Mouse (Mus musculus) olfactory bulb, adult 2 months (tissue): Measurements from ENCODE around the gene Vegfb. TPM values are rescaled to one million over a fixed set of nuclear protein-coding genes. Genes with fewer than 3 reads are reported as not detected.

Experiments used
- H3K27ac ChIP-seq: fragments of 200-500 bp; 2 replicates; pipeline ENCODE4 v1.5.1; 2012; ENCODE audit warnings: low read depth, low read length; ENCODE audit not compliant: insufficient read depth
- H3K4me1 ChIP-seq: fragments of 200-500 bp; 2 replicates; pipeline ENCODE4 v1.6.1; 2012; ENCODE audit warnings: low read length; ENCODE audit not compliant: control insufficient read depth, insufficient read depth
- H3K4me3 ChIP-seq: fragments of 200-500 bp; 2 replicates; pipeline ENCODE4 v1.5.1; 2012; ENCODE audit warnings: mild to moderate bottlenecking, low read depth, low read length, moderate library complexity; ENCODE audit not compliant: insufficient read depth
- CTCF ChIP-seq: fragments of 200-500 bp; IDR thresholded peaks from 2 replicates; pipeline ENCODE4 v1.5.1; 2012; ENCODE audit warnings: low read depth, mild to moderate bottlenecking, low read length, moderate library complexity; ENCODE audit not compliant: insufficient read depth
- POLR2A ChIP-seq: fragments of 200-500 bp; IDR thresholded peaks from 2 replicates; pipeline ENCODE4 v1.6.1; 2012; ENCODE audit warnings: mild to moderate bottlenecking, low read depth, low read length, moderate library complexity; ENCODE audit not compliant: insufficient read depth
- WGBS: fragments of 180-500 bp; shearing (Covaris S2); methylation state at CpG from one replicate; pipeline ENCODE4 v1.1.7; 2018; 5-methylcytosine and 5-hydroxymethylcytosine counted together
- polyA plus RNA-seq: library from polyadenylated mRNA; stranded (reverse); fragments of >200 nt; gene quantifications from 2 replicates; pipeline ENCODE4 v1.2.4, GENCODE M21; 2012; ENCODE audit warnings: low replicate concordance; ENCODE audit not compliant: missing spikeins, insufficient read depth, insufficient read length

Vegfb gene
- polyA plus RNA-seq, 1 experiment: not detected

DNA sequence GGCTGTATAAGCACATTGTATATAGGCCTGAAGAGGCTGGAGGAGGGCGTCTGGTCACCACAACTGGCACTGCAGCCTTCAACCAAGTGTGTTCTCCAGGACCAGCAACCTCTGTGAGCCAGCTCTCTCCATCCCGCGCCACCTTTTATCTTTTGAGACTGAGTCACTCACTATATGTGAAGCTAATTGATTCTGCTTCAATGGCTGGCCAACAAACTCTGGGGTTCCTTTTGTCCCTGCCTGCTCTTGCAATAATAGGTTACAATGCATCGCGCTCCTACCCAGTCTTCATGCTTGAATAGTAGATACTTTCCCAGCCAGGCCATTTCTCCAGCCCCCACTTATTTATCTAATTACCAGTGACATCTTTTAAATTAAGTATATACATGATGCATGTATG is 3.8 kb downstream of the Vegfb start:
- 45% methylated on average over 5 of the region's 5 CpGs for WGBS
- no peak overlapping the region for H3K4me3 ChIP-seq

GRCm38 (mm10) chr19:6981465-6981864 is 6.0 kb downstream of the Vegfb start:
- WGBS: 92% methylated on average over 4 of the region's 4 CpGs
- Histone ChIP-seq H3K4me3 (no peak overlapping the region), H3K27ac (no peak overlapping the region), H3K4me1 (peaks cover 23% of the 10 kb centered on the region)
- TF ChIP-seq POLR2A: no peak
- no peak for TF ChIP-seq CTCF

More for the DNA sequence above, 3.8 kb downstream of the Vegfb start:
- Histone ChIP-seq H3K4me1 (peaks cover 20% of the 10 kb centered on the region), H3K27ac (no peak overlapping the region)
- TF ChIP-seq CTCF: no peak
- no peak for TF ChIP-seq POLR2A

DNA sequence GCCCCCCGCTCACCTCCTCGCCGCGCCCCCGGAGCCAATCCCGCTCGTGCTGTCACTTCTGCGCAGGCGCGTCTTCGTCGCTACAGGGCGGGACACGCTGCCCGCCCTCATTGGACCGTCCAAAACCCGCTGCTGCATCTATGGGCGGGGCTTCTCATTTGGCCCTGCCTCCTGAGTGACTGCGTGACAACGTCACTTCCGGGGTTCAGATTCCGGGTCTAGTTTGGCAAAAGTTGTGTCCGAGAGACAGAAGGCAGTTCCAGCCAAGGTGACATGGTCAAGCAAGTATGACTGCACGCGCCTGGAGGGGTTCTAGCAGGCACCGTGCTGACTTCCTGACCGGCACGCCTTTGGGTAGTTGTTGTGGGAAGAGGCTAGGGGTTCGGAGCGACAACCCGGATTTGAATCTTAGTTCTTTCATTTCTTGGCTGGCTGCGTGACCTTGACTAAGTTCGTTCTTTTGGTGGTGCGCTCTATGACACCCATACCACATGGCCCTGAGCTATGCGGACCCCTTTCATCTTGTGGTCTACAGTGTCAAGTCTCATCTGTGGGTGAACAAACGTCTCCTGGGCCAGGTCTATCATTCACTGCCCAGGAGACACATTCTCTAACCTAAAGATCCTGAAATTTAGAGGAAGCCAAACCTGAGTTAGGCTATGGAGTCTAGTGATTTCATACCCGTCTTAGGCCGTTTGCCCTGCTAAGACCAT is 6.9 kb downstream of the Vegfb start, which contains the start of gene Fkbp2:
Gene Fkbp2 (minus strand): TSS at position 121 of the 713 bp plus-strand sequence.
- H3K4me3 ChIP-seq: peak within 1 kb of the TSS; percentile 70
- peaks cover 26% of the 10 kb centered on the region for H3K4me1 ChIP-seq
- WGBS: 1% methylated on average over 38 of the region's 38 CpGs
- TF ChIP-seq CTCF (no peak), POLR2A (peak; percentile 69)
- peak within 1 kb of the TSS; percentile 84 for H3K27ac ChIP-seq

DNA sequence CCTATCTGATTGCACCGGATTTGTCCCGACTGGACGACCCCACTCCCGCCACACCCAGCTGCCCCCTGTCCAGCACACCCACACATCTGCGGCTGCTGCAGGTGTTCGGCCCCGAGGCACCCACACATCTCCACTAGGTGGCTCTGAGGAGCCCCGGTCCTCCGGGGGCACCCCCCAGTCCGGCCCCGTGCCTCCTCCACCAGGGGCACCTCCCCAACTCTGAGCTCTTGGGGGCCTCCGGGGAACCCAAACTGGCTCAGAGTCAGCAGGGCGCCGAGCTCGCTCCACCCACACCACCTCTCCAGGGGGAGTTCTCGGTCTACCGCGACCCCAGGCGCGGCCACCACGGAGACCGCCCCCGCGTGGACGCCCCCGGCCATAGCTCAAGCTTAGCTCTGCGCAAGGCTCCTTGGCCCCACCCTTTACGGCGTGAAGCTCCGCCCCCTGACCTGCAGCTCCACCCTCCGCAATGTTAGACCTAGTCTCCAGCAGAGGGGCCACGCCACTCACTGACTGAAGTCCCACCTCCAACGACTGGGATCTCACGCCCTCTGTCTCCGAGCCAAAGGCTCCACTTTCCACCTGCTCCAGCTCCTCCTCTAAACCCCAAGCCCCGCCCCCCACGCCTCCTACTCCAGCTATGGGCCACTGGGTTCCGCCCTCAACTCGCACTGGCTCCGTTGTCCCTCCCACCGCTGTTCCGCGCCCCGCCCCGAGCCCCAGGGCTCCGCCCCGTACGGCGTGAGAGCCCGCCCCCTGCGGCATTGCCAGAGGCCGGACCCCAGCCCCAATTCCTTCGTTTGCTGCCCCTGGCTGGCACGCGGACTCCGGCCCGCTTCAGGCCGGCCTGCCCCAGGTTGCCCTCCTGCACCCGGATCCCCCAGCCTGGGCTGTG is 7.7 kb downstream of the Vegfb start:
- Histone ChIP-seq H3K4me3 (peak overlapping the region; percentile 70), H3K4me1 (peaks cover 26% of the 10 kb centered on the region), H3K27ac (peak overlapping the region; percentile 84)
- TF ChIP-seq CTCF (peak; percentile 85), POLR2A (no peak; the same call in 1 of the 2 replicates)
- WGBS: 1% methylated on average over 59 of the region's 59 CpGs

DNA sequence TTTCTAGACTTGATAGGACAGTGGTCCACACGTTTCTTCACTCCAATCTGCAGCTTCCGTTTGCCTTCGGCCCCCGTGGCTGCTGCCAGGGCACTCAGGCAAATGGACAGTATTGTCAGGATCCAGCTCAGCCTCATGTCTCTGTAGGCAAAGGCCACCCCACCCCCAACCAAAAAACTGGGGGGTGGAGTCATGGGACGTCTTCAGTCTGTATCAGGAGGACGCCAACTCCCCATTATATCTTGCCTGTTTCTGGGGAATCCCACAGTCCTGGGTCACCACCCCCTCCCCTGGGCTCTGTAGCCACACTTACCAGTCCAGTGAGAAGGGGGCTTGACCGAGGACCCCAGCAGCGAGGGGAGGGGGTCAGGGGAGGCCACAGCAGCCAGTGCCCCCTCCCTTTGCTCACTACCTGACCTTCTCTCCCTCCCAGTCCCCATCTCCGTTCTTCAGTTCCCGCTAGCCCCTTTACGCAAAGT is 8.4 kb downstream of the Vegfb start:
- WGBS: 8% methylated on average over 11 of the region's 11 CpGs
- Histone ChIP-seq H3K4me1 (peaks cover 27% of the 10 kb centered on the region), H3K27ac (peak overlapping the region; percentile 84), H3K4me3 (peak overlapping the region; percentile 70)
- TF ChIP-seq POLR2A: no peak
- TF ChIP-seq CTCF: no peak

DNA sequence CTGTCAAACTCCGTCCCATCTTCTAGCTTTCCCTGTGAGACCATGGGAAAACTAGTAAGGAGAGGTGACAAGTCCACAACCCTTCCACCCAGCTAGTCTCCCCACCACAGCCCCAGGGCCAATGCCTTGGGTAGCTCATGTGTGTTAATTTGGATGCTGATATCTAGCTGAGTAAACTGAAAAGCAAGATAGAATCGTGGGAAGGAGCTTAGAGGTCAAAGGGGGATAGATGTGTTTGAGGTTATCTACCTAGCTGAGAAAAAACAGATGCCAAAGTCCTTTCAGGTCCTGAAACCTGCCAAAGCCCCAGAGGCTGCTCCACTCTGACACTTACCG is 8.8 kb downstream of the Vegfb start:
- peak overlapping the region; percentile 16; the same call in 1 of the 2 replicates for H3K27ac ChIP-seq
- WGBS: 36% methylated on average over 3 of the region's 3 CpGs
- H3K4me1 ChIP-seq: peaks cover 28% of the 10 kb centered on the region
- peak overlapping the region; percentile 70; the same call in 1 of the 2 replicates for H3K4me3 ChIP-seq
- no peak for TF ChIP-seq POLR2A
- no peak for TF ChIP-seq CTCF

GRCm38 (mm10) chr19:6977759-6978638 is 9.5 kb downstream of the Vegfb start:
- no peak for TF ChIP-seq POLR2A
- Histone ChIP-seq H3K4me1 (peaks cover 28% of the 10 kb centered on the region), H3K4me3 (no peak overlapping the region), H3K27ac (0 out of 2 replicates have a peak overlapping the region, but pooled peaks have one; percentile 16)
- 68% methylated on average over 13 of the region's 13 CpGs for WGBS

- H3K27ac ChIP-seq: peak within 1 kb of the TSS; percentile 48
- TF ChIP-seq CTCF (no peak), POLR2A (no peak)
- WGBS: 3% methylated on average over 16 of the region's 16 CpGs
- peaks cover 29% of the 10 kb centered on the region for H3K4me1 ChIP-seq
- H3K4me3 ChIP-seq: peak within 1 kb of the TSS; percentile 60
Measured at GRCm38 (mm10) chr19:6975537-6976521, 11.6 kb downstream of the Vegfb start, which contains the start of gene Plcb3. Gene Plcb3, minus strand, starts transcription at chr19:6976470.
